Mouse (Mus musculus): Measurements from ENCODE around the gene Hoxd11. TPM values are rescaled to one million over a fixed set of nuclear protein-coding genes. Genes with fewer than 3 reads are reported as not detected.

Gene Hoxd11
- polyA plus RNA-seq, 1 experiment from 2014 or later: not detected

DNA sequence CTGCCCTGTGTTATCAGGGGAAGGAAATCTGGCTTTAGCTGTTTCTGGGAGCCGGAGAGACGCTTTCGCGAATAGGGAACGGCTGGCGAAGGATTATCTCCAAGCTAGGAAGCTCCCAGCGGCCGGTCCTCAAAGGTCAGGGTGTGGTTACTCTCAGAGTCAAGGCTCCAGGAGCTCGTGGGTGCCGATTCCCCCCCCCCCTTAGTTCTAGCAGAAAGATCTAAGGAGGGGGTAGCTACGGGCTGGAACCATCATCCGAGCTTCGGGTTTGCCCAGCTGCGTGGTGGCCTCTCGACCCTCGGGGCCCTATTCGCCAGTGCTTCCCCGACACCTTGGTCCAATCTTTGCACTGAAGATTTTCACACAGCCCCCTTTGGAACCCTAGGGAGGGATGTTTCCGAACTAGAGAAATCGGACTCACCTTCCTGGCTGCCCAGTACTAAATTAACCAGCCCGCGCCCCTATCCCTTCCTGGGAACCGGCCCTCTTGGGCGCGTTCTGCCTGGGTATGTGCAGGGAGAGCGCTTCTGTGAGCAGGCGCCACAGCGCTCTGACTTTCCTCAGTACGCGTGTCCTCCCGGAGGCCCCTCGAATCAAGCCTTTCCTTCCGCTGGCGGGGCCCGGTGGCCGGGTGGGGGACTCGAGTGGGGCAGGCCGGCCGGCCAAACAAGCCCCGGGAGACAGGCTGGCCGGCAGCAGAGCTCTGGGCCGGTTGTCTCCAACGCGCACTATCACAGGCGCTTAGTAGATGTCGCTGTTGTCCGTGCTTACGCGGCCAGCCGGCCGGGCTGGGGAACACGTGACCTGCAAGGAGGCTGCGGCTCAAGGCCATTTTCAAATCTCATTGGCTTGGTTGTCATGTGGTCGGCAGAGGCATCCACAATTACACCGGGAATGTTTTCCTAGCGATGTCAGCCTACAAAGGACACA lies 11.9 kb downstream of the Hoxd11 start, which contains the start of gene Hoxd10:
Hoxd10 (plus strand) TSS at position 903 of the 930 bp plus-strand sequence.
- H3K9ac ChIP-seq (ENCODE audit: low read length): no peak within 1 kb of the TSS
- H3K4me3 ChIP-seq (ENCODE audit: low read depth, low read length): no peak within 1 kb of the TSS
- ATAC-seq (peak; percentile 65; the same call in 1 of the 2 replicates), DNase-seq (ENCODE audit: low spot score) (peak; percentile 63)
- peaks cover 96% of the 10 kb centered on the region for H3K27me3 ChIP-seq (replicated peaks; ENCODE audit: control insufficient read depth, insufficient read depth, low read length)
- no peaks in the 10 kb centered on the region for H3K36me3 ChIP-seq (ENCODE audit: control insufficient read depth, insufficient read depth, low read length)
- no peaks in the 10 kb centered on the region for H3K9me3 ChIP-seq (replicated peaks; ENCODE audit: control insufficient read depth, low read length)
- 1% methylated on average over 56 of the region's 56 CpGs for WGBS
- no peak within 1 kb of the TSS for H3K4me2 ChIP-seq (ENCODE audit: low read length)
- no peak within 1 kb of the TSS for H3K27ac ChIP-seq (ENCODE audit: low read depth, low read length)
- no peaks in the 10 kb centered on the region for H3K4me1 ChIP-seq (ENCODE audit: control insufficient read depth, insufficient read depth, low read length)

DNA sequence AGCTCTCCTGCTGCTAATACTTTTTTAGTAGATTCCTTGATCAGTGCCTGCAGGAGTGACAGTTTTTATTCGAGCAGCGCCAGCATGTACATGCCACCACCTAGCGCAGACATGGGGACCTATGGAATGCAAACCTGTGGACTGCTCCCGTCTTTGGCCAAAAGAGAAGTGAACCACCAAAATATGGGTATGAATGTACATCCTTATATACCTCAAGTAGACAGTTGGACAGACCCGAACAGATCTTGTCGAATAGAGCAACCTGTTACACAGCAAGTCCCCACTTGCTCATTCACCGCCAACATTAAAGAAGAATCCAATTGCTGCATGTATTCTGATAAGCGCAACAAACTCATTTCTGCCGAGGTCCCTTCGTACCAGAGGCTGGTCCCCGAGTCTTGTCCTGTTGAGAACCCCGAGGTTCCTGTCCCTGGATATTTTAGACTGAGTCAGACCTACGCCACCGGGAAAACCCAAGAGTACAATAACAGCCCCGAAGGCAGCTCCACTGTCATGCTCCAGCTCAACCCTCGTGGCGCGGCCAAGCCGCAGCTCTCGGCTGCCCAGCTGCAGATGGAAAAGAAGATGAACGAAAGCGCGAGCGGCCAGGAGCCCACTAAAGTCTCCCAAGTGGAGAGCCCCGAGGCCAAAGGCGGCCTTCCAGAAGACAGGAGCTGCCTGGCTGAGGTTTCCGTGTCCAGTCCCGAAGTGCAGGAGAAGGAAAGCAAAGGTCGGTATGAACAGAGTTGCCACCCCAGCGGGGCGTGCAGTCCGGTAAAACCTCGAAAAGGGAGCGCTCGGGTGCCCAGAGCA lies 12.8 kb downstream of the Hoxd11 start:
- WGBS: 3% methylated on average over 35 of the region's 35 CpGs
- no peaks in the 10 kb centered on the region for H3K36me3 ChIP-seq (ENCODE audit: control insufficient read depth, insufficient read depth, low read length)
- H3K4me2 ChIP-seq (ENCODE audit: low read length): no peak overlapping the region
- no peak overlapping the region for H3K27ac ChIP-seq (ENCODE audit: low read depth, low read length)
- H3K27me3 ChIP-seq (replicated peaks; ENCODE audit: control insufficient read depth, insufficient read depth, low read length): peaks cover 95% of the 10 kb centered on the region
- H3K4me1 ChIP-seq (ENCODE audit: control insufficient read depth, insufficient read depth, low read length): no peaks in the 10 kb centered on the region
- no peak overlapping the region for H3K9ac ChIP-seq (ENCODE audit: low read length)
- H3K4me3 ChIP-seq (ENCODE audit: low read depth, low read length): no peak overlapping the region
- H3K9me3 ChIP-seq (replicated peaks; ENCODE audit: control insufficient read depth, low read length): no peaks in the 10 kb centered on the region
- DNase-seq (ENCODE audit: low spot score): no peak
- no peak for ATAC-seq

DNA sequence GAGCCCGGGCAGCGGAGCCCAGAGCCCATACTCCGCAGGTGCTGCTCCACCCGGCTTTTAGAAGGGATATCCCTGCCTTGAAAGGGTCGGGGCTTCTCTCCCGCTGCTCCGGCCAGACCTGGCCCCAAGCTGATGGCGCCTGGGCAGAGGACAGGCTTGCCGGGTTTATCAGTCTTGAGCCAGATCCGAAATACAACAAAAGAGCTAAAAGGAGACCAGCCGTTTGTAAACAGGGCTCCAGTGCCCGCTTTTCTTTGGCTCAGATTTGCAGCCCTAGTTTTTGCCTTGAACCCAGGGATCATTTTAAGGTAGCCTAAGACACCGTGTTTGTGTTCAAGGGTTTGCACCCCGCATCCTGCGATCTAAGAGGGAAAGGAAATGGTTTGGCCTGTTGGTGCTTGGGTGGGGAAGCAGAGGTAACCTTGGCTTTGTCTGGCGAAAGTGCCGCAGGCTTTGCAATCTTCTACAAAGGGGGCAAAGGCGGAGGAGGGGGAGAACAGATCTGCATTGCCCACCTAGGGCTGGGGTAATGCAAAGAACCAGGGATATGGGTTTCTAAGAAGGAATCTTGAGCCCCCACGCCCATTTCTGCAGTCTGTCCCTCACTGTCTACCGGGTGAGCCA lies 13.6 kb downstream of the Hoxd11 start:
- no peak overlapping the region for H3K9ac ChIP-seq (ENCODE audit: low read length)
- under 1% methylated on average over 20 of the region's 20 CpGs for WGBS
- H3K27me3 ChIP-seq (replicated peaks; ENCODE audit: control insufficient read depth, insufficient read depth, low read length): peaks cover 95% of the 10 kb centered on the region
- no peak overlapping the region for H3K4me3 ChIP-seq (ENCODE audit: low read depth, low read length)
- DNase-seq (ENCODE audit: low spot score) (no peak), ATAC-seq (no peak)
- H3K4me2 ChIP-seq (ENCODE audit: low read length): no peak overlapping the region
- H3K9me3 ChIP-seq (replicated peaks; ENCODE audit: control insufficient read depth, low read length): no peaks in the 10 kb centered on the region
- H3K36me3 ChIP-seq (ENCODE audit: control insufficient read depth, insufficient read depth, low read length): no peaks in the 10 kb centered on the region
- H3K4me1 ChIP-seq (ENCODE audit: control insufficient read depth, insufficient read depth, low read length): peaks cover 3% of the 10 kb centered on the region; the same call in 1 of the 2 replicates
- H3K27ac ChIP-seq (ENCODE audit: low read depth, low read length): no peak overlapping the region

DNA sequence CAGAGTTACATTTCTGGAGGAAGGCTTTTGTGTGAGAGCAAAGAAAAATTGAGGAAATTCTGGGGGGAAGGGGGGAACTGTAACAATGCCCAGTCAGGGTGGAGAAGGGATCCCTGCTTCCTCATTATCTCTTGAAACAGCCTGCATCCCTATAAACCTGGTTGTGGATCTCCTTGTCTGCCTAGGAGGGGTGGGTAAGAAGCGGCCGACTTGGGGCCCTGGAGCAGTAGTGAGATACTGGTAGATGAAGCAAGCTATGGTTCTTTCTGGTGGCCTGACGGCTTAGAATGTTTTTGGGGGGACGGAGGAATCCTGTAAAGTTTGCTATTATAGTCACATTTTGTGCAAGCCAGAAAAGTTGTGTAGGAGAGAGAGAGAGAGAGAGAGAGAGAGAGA lies 14.1 kb downstream of the Hoxd11 start:
- H3K9ac ChIP-seq (ENCODE audit: low read length): no peak overlapping the region
- H3K27ac ChIP-seq (ENCODE audit: low read depth, low read length): no peak overlapping the region
- WGBS: 14% methylated on average over 4 of the region's 4 CpGs
- DNase-seq (ENCODE audit: low spot score): no peak
- no peaks in the 10 kb centered on the region for H3K9me3 ChIP-seq (replicated peaks; ENCODE audit: control insufficient read depth, low read length)
- no peak overlapping the region for H3K4me3 ChIP-seq (ENCODE audit: low read depth, low read length)
- H3K27me3 ChIP-seq (replicated peaks; ENCODE audit: control insufficient read depth, insufficient read depth, low read length): peaks cover 95% of the 10 kb centered on the region
- no peak for ATAC-seq
- H3K36me3 ChIP-seq (ENCODE audit: control insufficient read depth, insufficient read depth, low read length): no peaks in the 10 kb centered on the region
- H3K4me2 ChIP-seq (ENCODE audit: low read length): no peak overlapping the region
- peaks cover 8% of the 10 kb centered on the region; the same call in 1 of the 2 replicates for H3K4me1 ChIP-seq (ENCODE audit: control insufficient read depth, insufficient read depth, low read length)

DNA sequence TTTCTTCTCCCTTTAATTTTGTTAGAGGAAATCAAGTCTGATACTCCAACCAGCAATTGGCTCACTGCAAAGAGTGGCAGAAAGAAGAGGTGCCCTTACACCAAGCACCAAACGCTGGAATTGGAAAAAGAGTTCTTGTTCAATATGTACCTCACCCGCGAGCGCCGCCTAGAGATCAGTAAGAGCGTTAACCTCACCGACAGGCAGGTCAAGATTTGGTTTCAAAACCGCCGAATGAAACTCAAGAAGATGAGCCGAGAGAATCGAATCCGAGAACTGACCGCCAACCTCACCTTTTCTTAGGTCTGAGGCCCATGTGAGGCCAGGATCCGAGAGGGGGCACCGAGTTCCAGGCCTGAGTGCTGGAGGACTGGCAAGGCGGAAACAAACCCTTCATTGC lies 14.7 kb downstream of the Hoxd11 start:
- WGBS: 1% methylated on average over 16 of the region's 16 CpGs
- H3K4me1 ChIP-seq (ENCODE audit: control insufficient read depth, insufficient read depth, low read length): peaks cover 8% of the 10 kb centered on the region; the same call in 1 of the 2 replicates
- no peaks in the 10 kb centered on the region for H3K9me3 ChIP-seq (replicated peaks; ENCODE audit: control insufficient read depth, low read length)
- H3K9ac ChIP-seq (ENCODE audit: low read length): no peak overlapping the region
- DNase-seq (ENCODE audit: low spot score) (no peak), ATAC-seq (no peak)
- H3K36me3 ChIP-seq (ENCODE audit: control insufficient read depth, insufficient read depth, low read length): no peaks in the 10 kb centered on the region
- peaks cover 95% of the 10 kb centered on the region for H3K27me3 ChIP-seq (replicated peaks; ENCODE audit: control insufficient read depth, insufficient read depth, low read length)
- H3K27ac ChIP-seq (ENCODE audit: low read depth, low read length): no peak overlapping the region
- no peak overlapping the region for H3K4me3 ChIP-seq (ENCODE audit: low read depth, low read length)
- H3K4me2 ChIP-seq (ENCODE audit: low read length): no peak overlapping the region

DNA sequence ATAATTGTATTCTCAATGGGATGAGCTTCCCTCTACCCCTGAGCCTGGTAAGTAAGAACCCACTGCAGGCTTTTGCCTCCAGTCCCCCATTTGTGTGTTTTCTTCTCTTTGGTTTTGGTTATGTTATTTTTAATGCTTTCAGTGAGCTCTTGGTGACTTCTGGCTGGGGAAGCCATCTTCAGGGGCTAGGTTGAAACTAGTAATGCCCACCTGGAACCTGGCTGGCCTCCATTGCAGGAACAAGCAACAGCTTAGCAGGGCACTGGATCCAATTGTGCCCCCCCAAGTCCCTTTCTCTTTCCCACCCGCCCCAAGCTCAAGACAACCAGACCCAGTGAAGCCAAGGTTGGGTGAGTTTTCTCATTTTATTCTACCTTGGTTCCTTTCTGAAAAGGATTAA lies 16.0 kb downstream of the Hoxd11 start:
- Histone ChIP-seq H3K9ac (ENCODE audit: low read length) (no peak overlapping the region), H3K27me3 (replicated peaks; ENCODE audit: control insufficient read depth, insufficient read depth, low read length) (peaks cover 97% of the 10 kb centered on the region), H3K27ac (ENCODE audit: low read depth, low read length) (no peak overlapping the region), H3K9me3 (replicated peaks; ENCODE audit: control insufficient read depth, low read length) (no peaks in the 10 kb centered on the region), H3K4me1 (ENCODE audit: control insufficient read depth, insufficient read depth, low read length) (peaks cover 8% of the 10 kb centered on the region; the same call in 1 of the 2 replicates), H3K36me3 (ENCODE audit: control insufficient read depth, insufficient read depth, low read length) (no peaks in the 10 kb centered on the region), H3K4me3 (ENCODE audit: low read depth, low read length) (no peak overlapping the region), H3K4me2 (ENCODE audit: low read length) (no peak overlapping the region)
- WGBS: 4% methylated on average over 1 of the region's 1 CpGs
- no peak for ATAC-seq
- no peak for DNase-seq (ENCODE audit: low spot score)

DNA sequence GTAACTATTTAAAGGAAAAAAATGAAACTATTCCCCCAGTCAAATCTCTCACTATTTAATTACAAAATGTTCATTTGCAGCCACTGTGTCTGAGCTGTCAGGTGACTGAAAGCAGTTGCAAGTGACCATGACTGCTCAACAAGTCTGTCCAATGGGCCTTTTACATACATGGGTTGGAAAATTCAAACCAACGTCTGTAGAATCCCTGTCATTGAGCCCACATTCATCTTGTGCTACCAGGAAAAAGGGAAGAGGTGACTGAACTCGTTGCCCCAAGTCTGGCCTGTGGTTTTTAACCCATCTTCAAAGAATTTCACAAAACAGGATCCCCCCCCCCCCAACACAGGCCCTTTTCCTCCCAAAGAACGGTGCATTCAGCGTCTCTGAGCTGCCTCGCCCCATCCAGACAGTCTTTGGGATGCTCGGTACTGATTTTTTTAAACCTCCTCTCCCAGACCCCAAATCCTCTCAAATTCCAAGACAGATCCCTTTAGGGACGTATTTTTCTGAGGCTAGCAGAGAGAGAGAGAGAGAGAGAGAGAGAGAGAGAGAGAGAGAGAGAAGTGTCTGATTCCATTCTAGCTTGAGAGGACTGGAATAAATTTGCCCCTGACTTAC lies 16.6 kb downstream of the Hoxd11 start:
- peaks cover 8% of the 10 kb centered on the region; the same call in 1 of the 2 replicates for H3K4me1 ChIP-seq (ENCODE audit: control insufficient read depth, insufficient read depth, low read length)
- H3K4me3 ChIP-seq (ENCODE audit: low read depth, low read length): no peak overlapping the region
- ATAC-seq (no peak), DNase-seq (ENCODE audit: low spot score) (no peak)
- H3K27me3 ChIP-seq (replicated peaks; ENCODE audit: control insufficient read depth, insufficient read depth, low read length): peaks cover 99% of the 10 kb centered on the region
- H3K36me3 ChIP-seq (ENCODE audit: control insufficient read depth, insufficient read depth, low read length): no peaks in the 10 kb centered on the region
- WGBS: 2% methylated on average over 7 of the region's 7 CpGs
- no peak overlapping the region for H3K9ac ChIP-seq (ENCODE audit: low read length)
- H3K27ac ChIP-seq (ENCODE audit: low read depth, low read length): no peak overlapping the region
- no peaks in the 10 kb centered on the region for H3K9me3 ChIP-seq (replicated peaks; ENCODE audit: control insufficient read depth, low read length)
- no peak overlapping the region for H3K4me2 ChIP-seq (ENCODE audit: low read length)
